In genomic region chr11:35729186-35729585, GRCm38 (mm10) we compare ENCODE assay signal across 12 mouse cellular contexts. TPM values are rescaled to one million over a fixed set of nuclear protein-coding genes. Genes with fewer than 3 reads are reported as not detected.
A peak's percentile ranks its signal among the peaks of the same experiment; 100 is the strongest.
DNase-seq lines count a peak whose midpoint lies in the region.
"Had no signal": no experiment of that assay in that cellular context is flagged by ENCODE, and none has a peak within 500 bp of the region (broad histone marks: within the 10 kb centered on the region; RNA-seq: fewer than 3 reads in every experiment).

No protein-coding gene starts in this region.

- intact Hi-C loops in left cerebral cortex, postnatal 4 days (cut with DNase I): no loop called here

- peak; percentile 23 to 51 for DNase-seq in cerebellum, postnatal 10 days
- DNase-seq in cerebellum, adult 9-10 months: no peak
- DNase-seq in left cerebral cortex, postnatal 4 days: peak; percentile 45
- no peak for DNase-seq in left cerebral cortex, adult 8-10 months (ENCODE audit: low spot score in 2 of 2)
- peak; percentile 16 for DNase-seq in 3T3-L1 (ENCODE audit: low read depth, low spot score)
- peak; percentile 85 for DNase-seq in adrenal gland, postnatal 14 days
- no peak for DNase-seq in testis, postnatal 14 days (ENCODE audit: low spot score)
- no peak for DNase-seq in natural killer cell, adult 2 months (ENCODE audit: low spot score in 2 of 2)
- DNase-seq: kidney, adult 11 months; kidney, postnatal 25 days; layer of hippocampus, adult 9-11 months; retina, postnatal 1 day had no signal

RNA-seq across cellular contexts. Expression of gene Pank3, which starts 40.1 kb away (rescaled TPM):
- 10 to 100 TPM; 64.9 to 70.1 TPM for total RNA-seq in left cerebral cortex, postnatal 4 days (2021)
- total RNA-seq in left cerebral cortex, adult 8-10 months (2022): 10 to 100 TPM; 34.3 to 36.8 (median 36.1) TPM
- total RNA-seq in adrenal gland, postnatal 14 days (2021): 46.8 and 51.4 TPM in 2 replicates

Comparison
In these comparisons a context has a peak if more than half of its experiments do, and no peak if none do; other contexts are left out.
1. DNase-seq: peak in cerebellum, postnatal 10 days (2 of 2), left cerebral cortex, postnatal 4 days (single experiment), 3T3-L1 (single experiment) and adrenal gland, postnatal 14 days (single experiment); none in cerebellum, adult 9-10 months (single experiment), left cerebral cortex, adult 8-10 months (0 of 2), testis, postnatal 14 days (single experiment) and natural killer cell, adult 2 months (0 of 2).